Mouse (Mus musculus) right cerebral cortex, postnatal 4 days (tissue): ENCODE data around the gene Zfp37.
A peak's percentile ranks its signal among the peaks of the same experiment; 100 is the strongest.
"Not testable (repeated sequence)": the region's sequence is repeated elsewhere in the genome, so short reads cannot be mapped to it uniquely, and the experiment has no call there.

Source experiments
- DNase-seq: peaks from one replicate; pipeline ENCODE4 v3.0.0-alpha.2; 2022

Zfp37 gene

GRCm38 (mm10) chr4:62230769-62231168, at the start of gene Zfp37:
TSS of gene Zfp37 (minus strand) at chr4:62231047.
- DNase-seq, result no peak

DNA sequence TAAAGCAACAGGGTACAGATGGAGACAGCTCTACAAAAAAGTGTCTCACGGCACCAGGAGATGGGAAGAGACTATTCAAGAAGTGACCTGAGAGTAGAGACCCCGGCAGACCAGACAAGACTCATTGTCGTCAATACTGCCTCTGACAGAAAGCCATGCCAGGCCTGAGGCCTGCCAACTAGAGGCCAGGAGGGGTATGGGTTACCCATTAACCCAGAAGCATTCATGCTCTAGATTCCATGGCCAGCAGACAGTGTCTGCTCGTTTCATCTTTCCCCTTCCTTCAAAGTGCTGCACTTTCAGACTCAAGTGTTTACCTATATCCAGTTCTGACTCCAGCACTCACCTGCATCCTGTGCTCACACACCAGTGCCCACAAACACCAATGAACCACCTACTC, 47.2 kb upstream of the Zfp37 start:
- DNase-seq, result no peak

DNA sequence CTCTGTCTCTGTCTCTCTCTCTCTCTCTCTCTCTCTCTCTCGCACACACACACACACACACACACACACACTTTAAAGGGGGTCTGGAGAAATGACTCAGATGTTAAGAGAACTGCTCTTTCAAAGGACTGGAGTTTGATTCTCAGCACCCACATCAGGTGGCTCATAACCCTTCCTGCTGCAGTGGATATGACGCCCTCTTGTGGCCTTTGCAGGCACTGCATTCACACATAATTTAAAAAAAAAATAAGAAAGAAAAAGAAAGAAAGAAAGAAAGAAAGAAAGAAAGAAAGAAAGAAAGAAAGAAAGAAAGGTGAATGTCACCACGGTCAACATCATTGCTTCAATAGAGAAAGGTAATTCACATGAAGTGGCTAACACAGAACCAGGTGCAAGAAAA, 46.4 kb upstream of the Zfp37 start:
- DNase-seq, result no peak

DNA sequence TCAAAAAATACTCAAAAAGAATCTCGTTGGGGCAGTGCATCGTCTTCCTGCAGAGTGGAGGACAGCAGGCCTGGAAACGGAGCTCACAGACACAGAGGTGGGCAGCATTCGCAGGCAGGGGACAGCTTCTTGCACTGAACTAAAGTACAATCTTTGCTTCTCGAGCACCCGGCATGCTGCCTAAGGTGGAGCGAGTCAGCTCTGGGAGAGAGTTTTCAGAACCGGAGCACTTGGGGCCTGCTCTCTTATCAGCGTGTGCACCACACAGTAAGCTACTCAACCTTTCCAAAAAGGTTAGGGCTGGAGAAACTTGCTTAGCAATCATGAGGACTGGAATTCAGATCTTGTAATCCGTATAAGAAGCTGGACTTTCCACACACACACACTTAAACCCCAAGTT, 45.8 kb upstream of the Zfp37 start:
- DNase-seq, result no peak

DNA sequence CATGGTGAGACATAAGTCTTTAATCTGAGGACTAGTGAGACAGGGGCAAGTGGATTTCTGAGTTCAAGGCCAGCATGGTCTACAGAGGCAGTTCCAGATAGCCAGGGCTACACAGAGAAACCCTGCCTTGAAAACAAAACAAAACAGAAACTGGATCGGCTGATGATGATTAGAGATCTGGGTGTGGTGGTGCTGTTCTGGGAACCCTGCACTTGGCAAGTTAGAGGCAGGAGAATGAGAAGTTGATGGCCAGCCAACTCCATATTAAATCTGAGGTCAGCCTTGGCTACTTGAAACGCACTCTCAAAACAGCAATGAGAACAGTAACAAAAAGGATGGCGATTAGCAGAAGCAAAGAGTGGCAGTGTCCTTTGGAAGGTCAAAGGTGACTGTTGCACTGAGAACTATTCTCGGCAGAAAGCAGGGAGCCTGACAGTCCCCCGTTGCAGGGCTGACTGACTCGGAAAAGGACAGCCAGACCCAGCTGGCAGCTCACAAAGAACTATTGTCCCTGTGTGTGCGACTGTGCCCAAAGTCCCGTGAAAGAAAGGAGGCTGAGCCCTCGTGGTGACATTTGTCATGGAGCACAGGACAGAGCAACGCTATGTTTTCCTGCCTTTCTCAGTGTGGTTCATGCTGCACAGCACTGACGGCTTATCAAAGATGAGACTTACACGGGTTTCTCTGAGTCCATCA, 44.1 kb upstream of the Zfp37 start:
- no peak for DNase-seq

GRCm38 (mm10) chr4:62273916-62274315, 43.1 kb upstream of the Zfp37 start:
- no peak for DNase-seq

DNA sequence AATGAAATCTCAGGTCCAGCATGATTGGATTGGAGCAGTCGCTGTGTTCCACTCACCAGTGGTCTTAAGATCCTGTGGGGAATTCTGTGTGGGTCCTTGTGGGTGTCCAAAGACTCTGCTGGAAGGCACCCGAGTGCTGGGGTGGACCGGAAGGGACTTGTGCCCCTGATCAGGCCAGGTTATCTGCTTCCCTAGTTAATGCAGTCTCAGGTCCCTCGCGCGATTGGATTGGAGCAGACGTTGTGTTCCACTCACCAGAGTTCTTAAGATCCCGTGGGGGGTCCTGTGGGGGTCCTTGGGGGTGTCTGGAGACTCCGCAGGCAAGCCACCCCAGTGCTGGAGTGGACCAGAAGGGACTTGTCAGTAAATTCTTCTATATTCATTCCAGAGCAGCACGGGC, 41.8 kb upstream of the Zfp37 start:
- DNase-seq, result no peak

- DNase-seq, result no peak
Observed at GRCm38 (mm10) chr4:62267101-62267500, 36.3 kb upstream of the Zfp37 start.

GRCm38 (mm10) chr4:62266016-62266415, 35.2 kb upstream of the Zfp37 start:
- not testable (repeated sequence) for DNase-seq

- no peak for DNase-seq
Observed at GRCm38 (mm10) chr4:62265154-62265836, 34.4 kb upstream of the Zfp37 start.

DNA sequence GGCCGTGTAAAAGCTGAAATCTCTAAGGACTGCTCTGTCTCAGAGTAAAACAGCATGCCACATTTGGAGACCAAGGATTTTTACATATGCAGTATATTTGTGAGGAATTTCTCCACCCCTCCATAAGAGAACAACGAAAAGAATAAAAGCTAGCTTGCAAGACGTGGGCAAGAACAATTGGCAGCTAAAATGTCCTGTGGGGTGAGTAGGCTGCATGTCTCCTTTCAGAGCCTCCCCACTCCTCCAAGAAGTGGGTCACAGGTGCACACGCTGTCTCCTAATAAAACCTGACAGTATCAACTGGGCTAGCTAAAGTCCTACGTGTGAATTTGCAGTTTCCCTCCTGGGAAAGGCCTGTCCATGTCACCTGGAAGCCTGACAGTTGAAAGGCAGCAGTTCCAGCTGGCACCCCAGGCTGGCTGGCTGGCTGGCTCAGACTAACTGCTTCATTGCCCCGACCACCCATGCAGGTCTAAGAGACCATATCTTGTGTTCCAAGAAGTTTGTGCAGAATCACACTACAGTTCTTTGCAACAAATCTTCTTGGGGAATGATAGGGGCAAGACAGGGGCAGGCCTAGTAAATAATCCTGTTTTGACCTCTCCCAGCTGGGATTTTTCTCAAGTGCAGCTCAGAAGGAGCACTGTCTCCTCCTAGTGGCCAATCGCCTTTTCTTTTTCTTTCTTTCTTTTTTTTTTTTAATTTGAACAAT, 32.4 kb upstream of the Zfp37 start:
- peak; percentile 25 for DNase-seq

DNA sequence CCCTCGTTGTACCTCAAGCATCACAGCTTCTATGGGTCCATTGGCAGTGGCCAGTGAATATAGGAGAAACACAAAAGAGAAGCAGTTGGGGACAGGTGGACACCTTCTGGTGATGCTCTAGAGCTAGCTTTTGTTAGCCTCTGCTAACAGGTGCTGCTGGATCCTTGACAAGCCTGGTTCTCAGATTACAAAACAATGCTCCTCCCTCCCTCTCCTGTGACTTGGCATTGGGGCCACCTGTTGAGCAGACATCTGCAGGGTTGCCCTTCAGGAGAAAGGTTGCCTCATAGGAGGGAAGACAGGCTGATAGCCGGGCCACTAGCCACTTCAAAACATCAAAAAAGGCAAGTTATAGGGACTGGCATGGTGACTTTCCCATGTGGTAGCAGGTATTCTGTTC, 31.4 kb upstream of the Zfp37 start, which contains the start of gene Slc31a2:
Gene Slc31a2 (plus strand): TSS at position 287 of the 400 bp plus-strand sequence.
- no peak for DNase-seq

DNA sequence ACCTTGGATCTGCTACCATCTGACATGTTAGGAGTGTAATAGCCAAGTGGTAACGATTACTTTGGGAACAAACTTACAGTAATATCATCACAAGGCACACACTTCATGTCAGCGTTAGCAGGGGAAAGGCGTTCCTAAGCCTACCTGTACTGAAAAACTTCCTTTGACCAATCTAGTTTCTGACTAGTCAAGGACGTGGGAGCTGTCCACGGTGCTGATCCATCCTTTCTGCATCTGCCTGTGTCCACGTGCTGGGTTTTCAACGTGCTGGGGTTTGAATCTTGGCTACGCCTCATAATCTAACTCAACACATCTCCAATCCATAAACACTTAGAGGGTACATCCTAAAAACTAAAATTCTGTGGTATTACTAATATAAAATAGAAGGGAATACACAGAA, 26.1 kb upstream of the Zfp37 start:
- no peak for DNase-seq

DNA sequence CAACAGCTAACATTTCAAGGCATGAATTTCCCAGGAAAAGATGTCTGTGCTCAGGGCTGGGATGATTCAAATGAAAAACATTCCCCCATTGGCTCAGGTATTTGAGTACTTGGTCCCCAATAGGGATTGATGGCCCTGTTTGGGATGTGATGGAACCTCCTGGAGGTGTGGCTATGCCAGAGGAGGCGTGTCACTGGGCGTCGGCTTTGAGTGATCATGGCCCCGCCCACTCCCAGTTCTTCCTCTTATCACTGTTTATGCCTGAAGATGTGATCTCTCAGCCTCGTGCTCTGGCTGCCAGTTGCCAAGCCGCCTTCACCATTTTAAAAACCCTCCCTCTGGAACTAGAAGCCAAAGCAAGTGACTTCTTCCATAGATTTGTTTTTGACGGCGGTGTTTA, 23.7 kb upstream of the Zfp37 start:
- no peak for DNase-seq

GRCm38 (mm10) chr4:62251776-62252175, 20.9 kb upstream of the Zfp37 start:
- no peak for DNase-seq

DNA sequence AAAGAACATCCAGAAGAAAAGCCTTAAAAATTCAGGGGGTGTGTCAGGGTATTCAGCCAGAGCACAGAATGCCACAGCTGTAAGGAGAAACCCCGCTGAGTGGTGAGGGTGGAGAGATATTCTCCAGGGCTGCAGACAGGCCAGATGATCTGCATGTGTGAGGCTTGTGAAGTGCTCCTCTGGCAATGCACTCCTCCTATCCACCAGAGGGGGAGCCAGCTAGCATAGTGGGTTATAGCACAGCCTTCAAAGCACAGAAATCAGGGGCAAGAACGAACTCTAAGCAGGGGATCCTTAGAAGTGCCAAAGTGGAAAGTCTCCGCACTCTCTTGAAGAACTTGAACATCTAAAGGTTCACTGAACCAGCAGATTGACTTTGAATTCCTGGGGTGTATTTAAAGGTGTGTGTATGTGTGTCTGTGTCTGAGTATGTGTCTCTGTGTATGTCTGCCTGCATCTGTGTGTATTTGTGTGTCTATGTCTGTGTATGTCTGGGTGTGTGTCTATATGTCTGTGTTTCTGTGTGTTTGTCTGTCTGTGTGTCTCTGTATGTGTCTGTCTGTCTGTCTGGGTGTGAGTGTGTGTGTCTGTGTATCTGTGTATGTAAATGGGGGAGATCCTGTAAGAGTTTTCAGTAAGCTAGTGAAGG, 20.2 kb upstream of the Zfp37 start:
- DNase-seq, result no peak

DNA sequence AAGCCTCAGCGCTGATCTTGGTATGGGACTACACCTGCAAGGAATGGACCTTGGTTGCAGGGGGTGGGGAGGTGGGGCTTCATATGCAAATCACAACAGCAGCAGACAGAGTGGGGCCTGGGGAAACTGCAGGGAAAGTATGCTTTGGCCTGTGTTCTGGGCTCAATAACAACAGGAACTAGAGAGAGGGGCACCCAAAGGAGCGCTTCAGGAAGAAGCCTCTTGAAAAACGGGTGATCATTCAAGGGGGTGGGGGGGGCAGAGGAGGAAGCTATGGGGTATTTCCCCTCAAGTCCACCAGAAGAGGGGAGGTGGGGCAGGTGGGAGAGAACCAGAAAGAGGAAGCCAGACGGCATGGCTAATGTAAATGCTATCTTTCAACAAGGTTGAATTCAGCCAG, 17.5 kb upstream of the Zfp37 start:
- no peak for DNase-seq

DNA sequence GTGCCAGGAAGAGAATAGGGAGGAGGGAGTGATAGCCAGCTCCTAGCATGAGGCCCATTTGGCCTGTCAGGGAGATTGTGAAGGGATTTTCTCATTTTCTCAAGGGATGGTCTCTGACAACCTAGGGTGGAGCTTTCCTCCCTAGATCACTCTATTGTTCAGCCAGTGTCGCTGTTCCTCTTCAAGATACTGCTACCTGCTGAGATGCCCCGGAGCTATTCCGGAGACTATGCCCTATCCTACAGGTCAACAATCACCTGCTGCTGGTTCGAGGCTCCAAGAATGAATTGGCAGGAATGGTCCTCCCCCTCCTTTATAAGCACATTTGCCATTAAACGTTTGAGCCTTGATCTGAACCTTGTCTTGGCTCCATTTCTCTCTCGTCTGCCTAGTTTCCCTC, 9.7 kb upstream of the Zfp37 start:
- DNase-seq, result no peak

DNA sequence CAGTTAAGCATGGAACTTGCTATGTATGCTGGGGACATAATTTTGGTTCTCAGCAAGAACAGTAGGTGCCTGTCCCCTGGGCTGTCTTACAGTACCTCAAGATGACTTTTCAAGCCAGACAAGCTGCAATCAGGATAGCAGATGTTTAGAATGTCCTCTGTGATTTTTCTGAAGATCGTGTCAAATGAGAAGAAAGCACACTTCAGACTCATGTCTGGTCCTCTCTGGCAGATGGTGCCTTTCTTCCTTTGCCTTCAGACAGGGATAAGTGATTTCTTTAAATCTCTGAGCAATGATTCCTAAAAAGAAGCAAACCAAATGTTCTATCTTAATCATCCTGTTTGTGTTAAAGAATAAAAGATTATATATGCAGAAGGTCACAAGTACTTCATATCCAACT, 694 bp downstream of the Zfp37 start:
- no peak for DNase-seq

DNA sequence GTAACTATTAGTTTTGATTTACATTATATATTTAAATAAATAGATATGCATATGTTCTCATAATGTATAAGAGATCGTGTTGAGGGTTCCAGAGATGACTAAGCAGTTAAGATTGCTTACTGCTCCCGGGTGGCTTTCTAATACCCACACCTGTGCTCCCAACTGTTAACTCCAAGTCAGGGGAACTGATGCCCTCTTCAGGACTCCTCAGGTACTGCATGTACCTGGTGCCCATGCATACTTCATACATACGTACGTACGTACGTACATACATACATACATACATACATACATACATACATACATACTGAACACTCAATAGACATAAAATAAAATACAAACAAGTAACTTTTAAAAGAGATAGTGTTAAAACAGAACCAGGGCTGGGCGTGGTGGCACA, 1.4 kb downstream of the Zfp37 start:
- no peak for DNase-seq

DNA sequence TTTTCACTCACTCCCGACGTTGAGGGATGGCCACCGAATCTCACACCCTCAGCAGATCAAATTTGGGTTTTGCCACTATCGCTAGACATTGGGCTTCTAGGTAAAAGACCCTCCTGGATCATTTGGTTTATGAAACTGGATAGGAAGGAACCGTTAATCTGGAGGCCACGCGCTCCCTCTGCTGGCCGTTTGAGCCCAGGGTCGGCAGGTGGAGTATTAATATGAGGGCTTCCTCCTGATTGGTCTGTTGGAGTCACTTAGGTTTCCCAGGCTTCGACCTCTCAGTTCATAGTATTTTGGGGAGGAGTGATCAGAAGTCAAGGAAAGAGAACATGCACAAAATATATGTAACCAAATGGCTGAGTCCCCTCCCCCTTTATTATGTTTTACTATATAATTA, 2.5 kb downstream of the Zfp37 start:
- DNase-seq, result peak; percentile 54

DNA sequence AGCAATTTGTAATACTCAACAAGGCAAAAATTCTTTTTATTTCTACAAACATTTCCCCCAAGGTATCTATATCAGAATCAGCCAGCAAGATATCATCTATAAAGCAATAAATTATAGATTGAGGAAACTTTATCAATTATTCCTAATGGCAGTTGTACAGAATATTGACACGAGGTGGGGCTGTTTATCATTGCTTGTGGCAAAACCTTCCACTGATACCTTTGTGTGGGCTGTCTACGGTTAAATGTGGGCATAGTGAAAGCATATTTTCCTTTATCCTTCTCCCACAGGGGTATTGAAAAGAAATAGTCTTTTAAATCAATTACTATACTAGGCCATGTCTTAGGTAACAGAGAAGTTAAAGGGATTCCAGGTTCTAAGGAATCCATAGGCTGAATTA, 17.4 kb downstream of the Zfp37 start:
- DNase-seq, result no peak

- DNase-seq, result no peak
Observed at GRCm38 (mm10) chr4:62210035-62210434, 20.8 kb downstream of the Zfp37 start.
